Mouse (Mus musculus) heart, postnatal 0 days (tissue): ENCODE results near the gene Sec14l5. TPM values are rescaled to one million over a fixed set of nuclear protein-coding genes. Genes with fewer than 3 reads are reported as not detected.

Experiments used
- ATAC-seq: fragments of 200-750 bp; cut with Nextera tagmentation; 2 replicates; pipeline ENCODE4 v1.8.0; 2017; ENCODE audit warnings: low read depth, moderate number of reproducible peaks, moderate library complexity; ENCODE audit not compliant: insufficient read depth
- DNase-seq: peaks from one replicate; pipeline ENCODE4 v3.0.0-alpha.2; 2016; ENCODE audit warnings: low spot score
- H3K27ac ChIP-seq: fragments of 300-500 bp; sonication (generic); 2 replicates; pipeline ENCODE4 v1.5.1; 2014; ENCODE audit warnings: low read depth, mild to moderate bottlenecking
- H3K27me3 ChIP-seq: fragments of 300-500 bp; sonication (generic); 2 replicates; pipeline ENCODE4 v1.6.1; 2014; ENCODE audit warnings: low read length, mixed read lengths; ENCODE audit not compliant: control insufficient read depth, insufficient read depth
- H3K36me3 ChIP-seq: fragments of 300-500 bp; sonication (generic); replicated peaks from 2 replicates; pipeline ENCODE4 v1.6.1; 2014; ENCODE audit warnings: low read length, mixed read lengths; ENCODE audit not compliant: control insufficient read depth, insufficient read depth
- H3K4me1 ChIP-seq: fragments of 300-500 bp; sonication (generic); 2 replicates; pipeline ENCODE4 v1.6.1; 2014; ENCODE audit warnings: antibody characterized with exemption; ENCODE audit not compliant: control insufficient read depth, insufficient read depth
- H3K4me2 ChIP-seq: fragments of 300-500 bp; sonication (generic); 2 replicates; pipeline ENCODE4 v1.6.1; 2014; ENCODE audit warnings: low read depth, mild to moderate bottlenecking, low read length, moderate library complexity
- H3K4me3 ChIP-seq: fragments of 300-500 bp; sonication (generic); 2 replicates; pipeline ENCODE4 v1.5.1; 2014; ENCODE audit warnings: low read depth, low read length
- H3K9ac ChIP-seq: fragments of 300-500 bp; sonication (generic); replicated peaks from 2 replicates; pipeline ENCODE4 v1.6.1; 2014; ENCODE audit warnings: low read depth, low read length, mixed read lengths
- H3K9me3 ChIP-seq: fragments of 300-500 bp; sonication (generic); replicated peaks from 2 replicates; pipeline ENCODE4 v1.6.1; 2016; ENCODE audit warnings: low read length; ENCODE audit not compliant: control insufficient read depth
- CTCF ChIP-seq: IDR thresholded peaks from 2 replicates; pipeline ENCODE4 v1.5.1; 2016; ENCODE audit warnings: antibody characterized with exemption, control low read depth, low read depth
- EP300 ChIP-seq: IDR thresholded peaks from 2 replicates; pipeline ENCODE4 v1.6.1; 2016; ENCODE audit warnings: antibody characterized with exemption, low read depth
- WGBS: fragments of 180-500 bp; shearing (Covaris S2); extraction: QIAGEN DNeasy Blood & Tissue Kit; methylation state at CpG from one replicate; pipeline ENCODE4 v1.1.7; 2014; 5-methylcytosine and 5-hydroxymethylcytosine counted together
- polyA plus RNA-seq: library from polyadenylated mRNA; unstranded; fragments of >200 nt; fragmentation: Nextera tagmentation; extraction: Ambion mirVana; gene quantifications from 2 replicates; pipeline ENCODE4 v1.2.1, GENCODE M21; 2015
- total RNA-seq: library from RNA; depleted of rRNA; stranded (reverse); fragments of >200 nt; gene quantifications from 2 replicates; pipeline ENCODE4 v1.2.3, GENCODE M21; 2014; ENCODE audit warnings: low replicate concordance

The Sec14l5 gene
- total and polyA plus RNA-seq, 2 experiments from 2014 or later, result not detected

GRCm38 (mm10) chr16:5186234-5186633 lies 39.3 kb downstream of the Sec14l5 start:
- Histone ChIP-seq H3K9me3 (no peaks in the 10 kb centered on the region), H3K9ac (no peak overlapping the region), H3K4me2 (no peak overlapping the region), H3K36me3 (no peaks in the 10 kb centered on the region), H3K4me3 (no peak overlapping the region), H3K27ac (peak overlapping the region; percentile 16; the same call in 1 of the 2 replicates), H3K27me3 (no peaks in the 10 kb centered on the region), H3K4me1 (0 out of 2 replicates have a peak, but pooled peaks cover 4% of the 10 kb centered on the region)
- TF ChIP-seq EP300 (no peak), CTCF (no peak)
- 26% methylated on average over 7 of the region's 7 CpGs for WGBS
- DNase-seq (peak; percentile 53), ATAC-seq (peak; percentile 76)

- ATAC-seq, result peak; percentile 58
- peak; percentile 24 for DNase-seq
- H3K27ac ChIP-seq, result no peak overlapping the region
- 30% methylated on average over 6 of the region's 6 CpGs for WGBS
- peaks cover 28% of the 10 kb centered on the region for H3K36me3 ChIP-seq
- H3K4me2 ChIP-seq, result no peak overlapping the region
- H3K9me3 ChIP-seq, result no peaks in the 10 kb centered on the region
- no peak overlapping the region for H3K4me3 ChIP-seq
- TF ChIP-seq CTCF (peak; percentile 72), EP300 (no peak)
- H3K4me1 ChIP-seq, result no peaks in the 10 kb centered on the region
- H3K9ac ChIP-seq, result no peak overlapping the region
- no peaks in the 10 kb centered on the region for H3K27me3 ChIP-seq
Measured at GRCm38 (mm10) chr16:5195080-5195479, 48.2 kb downstream of the Sec14l5 start.

GRCm38 (mm10) chr16:5202681-5203080 lies 55.8 kb downstream of the Sec14l5 start:
- ATAC-seq, result no peak
- DNase-seq, result peak; percentile 50
- no peak overlapping the region for H3K9ac ChIP-seq

GRCm38 (mm10) chr16:5203200-5203599 lies 56.3 kb downstream of the Sec14l5 start:
- H3K4me2 ChIP-seq, result peak overlapping the region; percentile 100
- H3K4me1 ChIP-seq, result peaks cover 4% of the 10 kb centered on the region
- TF ChIP-seq CTCF, result no peak
- no peak for TF ChIP-seq EP300
- H3K36me3 ChIP-seq, result peaks cover 30% of the 10 kb centered on the region; the same call in 1 of the 2 replicates
- H3K4me3 ChIP-seq, result peak overlapping the region; percentile 82
- H3K27ac ChIP-seq, result peak overlapping the region; percentile 28; the same call in 1 of the 2 replicates
- DNase-seq (no peak), ATAC-seq (peak; percentile 34; the same call in 1 of the 2 replicates)
- H3K27me3 ChIP-seq, result no peaks in the 10 kb centered on the region
- H3K9me3 ChIP-seq, result no peaks in the 10 kb centered on the region
- peak overlapping the region; percentile 65 for H3K9ac ChIP-seq
- WGBS, result 1% methylated on average over 36 of the region's 36 CpGs

More at GRCm38 (mm10) chr16:5202681-5203080, 55.8 kb downstream of the Sec14l5 start:
- peaks cover 4% of the 10 kb centered on the region for H3K4me1 ChIP-seq
- peak overlapping the region; percentile 100 for H3K4me2 ChIP-seq
- TF ChIP-seq CTCF, result peak; percentile 68
- no peak for TF ChIP-seq EP300
- H3K4me3 ChIP-seq, result peak overlapping the region; percentile 82
- H3K27ac ChIP-seq, result no peak overlapping the region
- H3K27me3 ChIP-seq, result no peaks in the 10 kb centered on the region
- H3K36me3 ChIP-seq, result peaks cover 35% of the 10 kb centered on the region; the same call in 1 of the 2 replicates
- 11% methylated on average over 4 of the region's 4 CpGs for WGBS
- no peaks in the 10 kb centered on the region for H3K9me3 ChIP-seq

GRCm38 (mm10) chr16:5203668-5204433 lies 56.9 kb downstream of the Sec14l5 start, which contains the start of gene Nagpa:
Nagpa (minus strand) TSS chr16:5204012.
- 2% methylated on average over 40 of the region's 40 CpGs for WGBS
- H3K27me3 ChIP-seq, result no peaks in the 10 kb centered on the region
- peaks cover 24% of the 10 kb centered on the region; the same call in 1 of the 2 replicates for H3K36me3 ChIP-seq
- peak within 1 kb of the TSS; percentile 28; the same call in 1 of the 2 replicates for H3K27ac ChIP-seq
- peak within 1 kb of the TSS; percentile 100 for H3K4me2 ChIP-seq
- H3K4me3 ChIP-seq, result peak within 1 kb of the TSS; percentile 82
- H3K4me1 ChIP-seq, result peaks cover 4% of the 10 kb centered on the region
- no peak for TF ChIP-seq EP300
- no peaks in the 10 kb centered on the region for H3K9me3 ChIP-seq
- H3K9ac ChIP-seq, result peak within 1 kb of the TSS; percentile 65
- DNase-seq, result peak; percentile 76
- peak; percentile 90 for ATAC-seq
